Mouse (Mus musculus) small intestine, adult 2 months (tissue): ENCODE measurements around the gene 2610528J11Rik.

Experiments used
- CTCF ChIP-seq: fragments of 200-500 bp; IDR thresholded peaks from 2 replicates; pipeline ENCODE4 v1.5.1; 2012; ENCODE audit warnings: low read depth, mild to moderate bottlenecking, control low read depth, inconsistent platforms, low read length, moderate library complexity, mixed read lengths; ENCODE audit not compliant: insufficient replicate concordance, insufficient read length; ENCODE audit errors: extremely low read depth
- POLR2A ChIP-seq: fragments of 200-500 bp; IDR thresholded peaks from 2 replicates; pipeline ENCODE4 v1.6.1; 2012; ENCODE audit warnings: low read depth, mild to moderate bottlenecking, control low read depth, inconsistent platforms, low read length, moderate library complexity

DNA sequence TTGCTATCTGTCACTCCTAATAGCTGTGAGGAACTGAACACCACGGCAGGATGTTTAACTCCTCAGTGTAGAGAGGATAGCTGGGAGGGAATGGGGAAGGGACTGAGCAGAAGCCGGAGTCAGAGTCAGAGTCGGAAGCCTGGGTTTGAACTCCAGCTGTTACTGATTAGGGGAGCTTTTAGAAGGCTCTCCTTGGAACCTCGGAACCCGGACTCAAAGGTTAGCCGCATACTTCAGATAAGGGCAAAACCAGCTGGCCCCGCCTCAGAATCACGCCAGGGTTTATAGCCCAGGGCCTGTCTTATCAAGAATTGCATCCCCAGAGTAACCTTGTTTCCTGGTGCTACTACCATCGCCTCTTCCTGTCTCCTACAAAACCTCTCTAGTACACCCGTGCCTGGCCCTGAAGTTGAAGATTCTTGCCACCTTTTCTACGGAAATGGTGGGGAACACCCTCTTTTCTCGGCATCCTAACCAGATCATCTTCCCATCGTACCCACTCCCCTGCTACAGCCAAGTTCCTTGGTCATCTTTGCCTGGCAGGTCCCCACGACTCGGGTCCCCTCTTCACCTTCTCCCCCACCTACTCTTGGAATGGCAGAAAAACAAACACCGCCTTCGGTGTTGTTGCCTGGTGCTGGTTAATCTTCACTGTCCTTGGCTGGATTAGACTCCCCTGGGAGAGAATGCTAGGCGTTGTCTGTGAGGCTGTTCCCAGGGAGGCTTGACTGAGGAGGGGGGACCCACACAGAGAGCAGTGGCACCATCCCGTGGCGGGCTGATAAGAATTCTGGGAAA, 9.9 kb upstream of the 2610528J11Rik start:
- TF ChIP-seq CTCF (0 out of 2 replicates have a peak, but pooled peaks have one; percentile 12), POLR2A (peak; percentile 52; the same call in 1 of the 2 replicates)
